Mouse (Mus musculus): ENCODE measurements around the gene Gtf2h5. TPM values are rescaled to one million over a fixed set of nuclear protein-coding genes. Genes with fewer than 3 reads are reported as not detected.

The Gtf2h5 gene
- polyA plus RNA-seq, 1 experiment from 2014 or later, result 143 TPM

Small RNAs within 50 kb of the gene (microRNA-seq; reads per million reads assigned to microRNA genes)
- gene Gm22774, result not detected

Other genes starting within 250 kb of the Gtf2h5 start
- gene Snx9, start 238.5 kb upstream of the Gtf2h5 start, polyA plus RNA-seq (2015; fragmentation: Nextera tagmentation; extraction: Ambion mirVana), result 21.1 and 22.2 TPM in 2 replicates
- 3.5 and 4.4 TPM in 2 replicates for gene Synj2, start 138.5 kb upstream of the Gtf2h5 start, polyA plus RNA-seq (2015; fragmentation: Nextera tagmentation; extraction: Ambion mirVana)
- 5.0 TPM in 2 replicates for gene Serac1, start within 50 bp of the Gtf2h5 start, polyA plus RNA-seq (2015; fragmentation: Nextera tagmentation; extraction: Ambion mirVana)
- gene Tulp4, start 26.7 kb downstream of the Gtf2h5 start, polyA plus RNA-seq (2015; fragmentation: Nextera tagmentation; extraction: Ambion mirVana), result 33.3 and 62.9 TPM in 2 replicates
- gene Tmem181a, start 177.1 kb downstream of the Gtf2h5 start, polyA plus RNA-seq (2015; fragmentation: Nextera tagmentation; extraction: Ambion mirVana), result 13.1 and 15.6 TPM in 2 replicates
- gene Dynlt1a, start 237.7 kb downstream of the Gtf2h5 start, polyA plus RNA-seq (2015; fragmentation: Nextera tagmentation; extraction: Ambion mirVana), result 10.4 and 11.3 TPM in 2 replicates

All from heart, embryonic 15.5 days (tissue).